Mouse (Mus musculus): ENCODE results near the gene Rab3il1. TPM values are rescaled to one million over a fixed set of nuclear protein-coding genes. Genes with fewer than 3 reads are reported as not detected.

Rab3il1 gene
- total RNA-seq, 1 experiment from 2014 or later, result 5.8 TPM

DNA sequence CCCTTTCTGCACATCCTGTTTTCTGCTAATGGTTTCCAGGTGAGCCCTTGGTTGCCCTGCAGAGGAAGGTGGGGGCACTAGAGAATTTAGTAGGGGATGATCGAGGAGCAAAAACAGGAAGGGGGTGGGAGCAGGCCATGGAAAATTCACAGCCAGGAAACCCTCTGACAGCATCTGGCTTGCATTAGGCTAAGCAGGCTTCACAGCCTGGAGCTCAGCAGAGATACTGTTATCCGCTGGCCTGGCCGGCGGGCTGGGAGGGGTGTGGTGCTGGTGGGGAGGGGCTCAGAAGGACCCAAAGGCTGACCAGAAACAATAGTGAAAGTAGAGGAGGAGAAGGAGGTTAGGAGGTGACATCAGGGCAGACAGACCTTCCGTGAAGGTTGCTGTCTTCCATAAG is 12.4 kb downstream of the Rab3il1 start:
- no peak for DNase-seq

DNA sequence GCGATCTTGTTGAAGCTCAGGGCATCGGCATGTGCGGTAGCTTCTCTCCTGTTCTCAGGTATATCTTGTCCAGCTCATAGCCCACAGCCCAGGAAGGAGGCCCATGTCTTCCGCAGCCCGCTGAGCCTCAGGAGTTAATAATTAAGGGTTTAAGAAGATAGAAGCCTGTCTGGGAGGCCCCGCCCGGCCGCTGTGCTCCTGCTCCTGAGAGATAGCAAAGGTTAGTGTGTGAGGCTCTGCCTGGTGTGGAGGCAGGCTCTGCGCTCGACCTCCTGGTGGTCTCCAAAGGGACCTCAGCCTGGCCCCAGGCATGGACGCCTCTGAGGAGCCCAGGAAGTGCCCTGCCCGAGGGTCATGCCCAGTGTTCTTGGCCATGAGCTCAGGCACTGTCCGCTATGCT is 13.4 kb downstream of the Rab3il1 start:
- DNase-seq, result no peak

DNA sequence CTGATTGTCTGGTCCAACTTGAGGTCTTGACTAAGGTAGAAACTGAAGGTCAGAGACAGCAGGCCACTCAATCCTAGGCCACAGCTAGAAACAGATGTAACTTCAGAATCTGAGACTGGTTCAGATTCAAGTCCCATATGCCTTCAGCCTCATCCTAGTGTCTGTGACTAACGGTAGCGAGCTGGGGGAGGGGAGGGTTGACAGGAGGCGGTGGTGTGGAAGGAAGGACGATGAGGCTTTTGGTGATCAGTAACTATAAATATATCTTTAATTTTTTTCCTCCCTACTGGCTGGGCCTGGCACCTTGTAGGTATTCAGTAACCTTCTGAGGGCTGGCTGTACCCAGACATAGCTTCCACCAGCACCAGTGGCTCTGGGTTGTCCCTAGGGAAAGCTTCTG is 14.0 kb downstream of the Rab3il1 start:
- no peak for DNase-seq

DNA sequence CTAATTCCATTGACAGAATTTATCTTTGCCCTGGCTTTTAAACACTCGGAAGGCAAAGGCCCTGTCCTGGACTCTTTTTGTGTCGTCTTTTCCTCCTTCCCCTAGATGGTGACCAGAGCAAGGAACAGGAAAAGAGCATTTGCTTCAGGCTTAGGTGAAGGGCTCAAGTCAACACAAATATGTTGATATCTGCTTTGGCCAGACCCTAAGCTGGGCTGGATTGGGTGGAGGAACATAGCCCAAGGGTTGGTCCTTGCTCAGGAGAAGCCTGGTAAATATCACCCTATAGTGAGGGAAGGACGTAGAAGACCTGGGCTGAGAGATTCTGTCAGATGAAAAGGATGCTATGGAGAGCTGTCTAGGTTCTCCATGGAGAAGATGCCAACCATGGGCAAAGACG is 14.7 kb downstream of the Rab3il1 start:
- DNase-seq, result no peak

DNA sequence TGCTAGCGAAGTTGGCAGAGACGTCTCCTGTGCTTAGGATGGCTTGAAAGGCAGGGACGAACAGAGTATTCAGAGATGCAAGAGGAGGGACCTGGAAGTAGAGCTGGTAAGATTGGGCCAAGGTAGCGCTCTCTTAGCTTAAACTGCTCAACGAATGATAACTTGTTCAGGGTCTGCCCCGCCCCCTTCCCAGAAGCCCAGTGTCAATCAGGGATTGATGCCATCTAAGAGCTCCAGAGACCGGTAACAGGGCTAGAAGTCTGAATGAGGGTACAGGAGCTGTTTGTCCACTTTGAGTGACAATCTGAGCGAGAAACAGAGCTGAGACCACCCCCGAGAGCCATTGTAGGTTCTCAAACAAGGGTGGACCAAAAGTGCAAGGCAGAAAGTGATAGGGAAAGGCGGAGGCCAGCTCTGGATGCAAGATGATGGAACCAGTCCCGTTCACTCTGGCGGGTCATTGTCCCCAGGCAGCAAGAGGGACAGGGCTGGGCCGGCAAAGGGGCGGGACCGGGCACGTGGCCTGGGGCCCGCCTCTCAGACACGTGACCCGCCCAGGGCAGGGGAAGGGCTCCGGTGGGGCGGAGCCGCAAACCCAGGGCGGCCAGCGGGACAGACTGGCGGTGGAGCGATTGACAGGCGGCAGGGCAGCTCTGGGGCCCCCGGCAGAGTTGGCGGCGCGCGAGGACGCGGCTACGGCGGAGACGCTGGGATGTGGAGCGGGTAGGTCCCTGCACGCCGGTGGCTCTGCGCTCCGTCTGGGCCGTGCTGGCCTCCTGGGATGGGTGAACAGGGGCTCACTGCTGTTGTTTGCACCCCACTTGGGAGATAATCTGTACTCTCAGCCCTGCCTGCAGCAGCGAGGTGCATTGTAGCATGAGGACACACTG is 16.4 kb downstream of the Rab3il1 start:
- DNase-seq, result peak; percentile 95

DNA sequence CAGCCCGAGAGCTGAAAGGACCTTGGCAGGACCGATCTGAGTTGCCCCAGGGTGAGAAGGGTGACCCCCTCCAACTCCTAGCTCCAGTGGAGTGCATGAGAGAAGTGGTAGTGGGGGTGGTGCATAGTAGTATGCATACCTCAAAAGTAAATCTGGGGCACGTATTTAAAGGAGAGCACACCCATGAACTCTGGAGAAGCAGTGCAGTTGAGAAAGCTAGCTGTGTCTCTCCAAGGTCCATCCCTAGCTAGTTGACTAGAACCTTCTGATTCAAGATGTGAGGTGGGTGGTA is 17.0 kb downstream of the Rab3il1 start:
- DNase-seq, result no peak

DNA sequence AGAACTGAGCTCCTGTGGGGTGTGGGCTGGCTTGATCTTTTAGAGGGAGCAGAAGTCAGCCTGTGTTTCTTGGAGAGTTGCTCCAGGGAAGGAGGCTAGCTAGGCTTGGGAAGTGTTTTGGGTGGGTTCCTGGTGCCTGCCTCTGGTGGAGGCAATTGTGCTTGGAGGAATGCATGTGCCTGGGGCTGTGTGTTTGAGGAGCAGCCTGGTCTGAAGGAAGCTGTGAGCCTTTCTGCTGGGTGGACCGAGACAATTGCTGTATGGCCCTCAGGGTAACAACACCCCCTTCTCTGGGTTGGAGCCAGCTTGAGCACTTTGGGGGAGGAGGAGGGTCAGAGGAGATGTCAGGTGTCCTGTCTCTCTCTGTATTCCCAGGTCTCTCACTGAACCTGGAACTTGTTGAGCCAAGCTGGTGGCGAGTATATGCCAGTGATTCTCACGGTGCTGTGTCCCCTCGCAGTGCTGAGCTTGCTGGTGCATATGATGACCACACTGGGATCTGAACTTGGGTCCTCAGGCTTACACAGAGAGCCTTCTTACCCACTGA is 17.8 kb downstream of the Rab3il1 start:
- no peak for DNase-seq

DNA sequence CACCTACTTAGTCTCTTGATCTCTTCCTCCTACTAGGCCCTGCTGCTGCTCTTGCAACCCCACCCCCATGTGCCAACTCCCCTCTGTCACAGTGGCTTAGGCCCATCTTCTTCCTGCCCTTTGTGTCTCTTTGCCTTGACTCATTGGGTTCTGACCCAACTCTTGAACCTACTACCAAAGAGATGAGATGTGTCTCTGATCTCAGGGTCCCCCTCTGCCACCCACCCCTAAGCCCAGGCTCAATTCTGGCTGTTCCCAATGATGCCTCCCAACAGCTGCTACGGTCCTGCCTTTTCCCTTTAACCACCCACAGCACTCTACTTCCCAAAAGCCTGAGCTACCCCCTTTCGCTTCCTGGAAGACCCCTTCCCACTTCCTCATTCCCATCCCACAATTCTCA is 20.5 kb downstream of the Rab3il1 start:
- no peak for DNase-seq

DNA sequence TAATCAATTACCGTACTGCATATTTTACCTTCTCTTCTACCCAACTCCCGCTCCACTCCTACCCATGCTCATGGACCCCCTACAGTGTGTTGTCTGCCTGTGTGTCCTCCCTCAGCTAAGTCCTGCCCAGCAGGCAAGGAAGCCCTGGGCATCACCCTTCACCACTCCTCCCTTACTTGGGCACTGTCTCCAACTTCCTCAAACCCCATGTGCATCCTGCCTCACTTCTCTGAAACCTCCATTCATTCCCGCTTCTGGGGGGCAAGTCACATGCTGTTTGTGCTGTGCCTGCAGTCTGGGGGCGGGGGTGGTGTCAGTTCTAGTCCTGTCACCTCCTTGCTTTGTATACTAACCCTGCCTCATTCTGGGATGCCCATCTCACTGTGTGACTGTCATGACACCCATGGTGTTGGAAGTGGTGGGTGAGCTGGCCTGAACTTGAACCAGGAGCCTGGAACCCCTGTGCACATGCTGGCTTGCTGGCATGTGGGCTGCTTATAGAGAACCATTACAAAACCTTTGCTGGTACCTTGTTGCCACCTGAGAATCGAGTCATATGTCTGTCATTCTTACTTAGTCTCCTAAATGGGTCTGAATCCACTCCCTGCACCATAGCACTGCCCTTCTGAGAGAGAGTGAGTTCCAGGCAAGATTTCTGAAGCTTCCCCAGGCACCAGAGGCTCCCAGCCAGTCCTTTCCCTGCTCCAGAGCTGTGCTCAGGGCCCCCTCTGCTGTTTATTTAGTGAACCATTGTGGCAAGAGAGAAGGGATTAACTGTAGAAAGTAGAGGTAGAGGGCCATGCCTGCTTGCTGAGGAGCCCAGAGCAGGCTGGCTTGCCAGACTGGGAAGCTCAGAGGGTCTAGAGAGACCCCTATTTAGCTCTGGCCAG is 21.2 kb downstream of the Rab3il1 start:
- DNase-seq, result no peak

DNA sequence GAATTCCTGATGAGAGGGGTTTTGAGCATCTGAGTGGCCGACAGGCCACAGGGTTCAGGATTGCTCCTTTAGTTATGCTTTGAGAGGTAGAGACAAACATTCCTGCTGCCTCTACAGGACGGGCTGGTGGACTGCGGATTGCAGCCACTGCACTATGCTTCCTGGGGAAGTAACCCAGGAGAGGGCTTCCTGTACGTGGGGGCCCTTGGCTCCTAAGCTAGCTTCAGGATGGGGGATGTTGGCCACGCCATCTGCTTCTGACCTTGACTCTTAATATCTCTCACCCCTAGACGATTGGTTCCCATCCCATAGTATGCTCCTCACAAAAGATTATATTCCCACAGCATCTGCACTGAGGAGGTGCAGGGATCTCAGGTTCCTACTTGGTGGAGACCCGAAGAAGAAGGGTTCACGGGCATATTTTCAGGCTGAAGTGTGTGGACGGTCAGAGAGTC is 21.9 kb downstream of the Rab3il1 start:
- DNase-seq, result no peak

DNA sequence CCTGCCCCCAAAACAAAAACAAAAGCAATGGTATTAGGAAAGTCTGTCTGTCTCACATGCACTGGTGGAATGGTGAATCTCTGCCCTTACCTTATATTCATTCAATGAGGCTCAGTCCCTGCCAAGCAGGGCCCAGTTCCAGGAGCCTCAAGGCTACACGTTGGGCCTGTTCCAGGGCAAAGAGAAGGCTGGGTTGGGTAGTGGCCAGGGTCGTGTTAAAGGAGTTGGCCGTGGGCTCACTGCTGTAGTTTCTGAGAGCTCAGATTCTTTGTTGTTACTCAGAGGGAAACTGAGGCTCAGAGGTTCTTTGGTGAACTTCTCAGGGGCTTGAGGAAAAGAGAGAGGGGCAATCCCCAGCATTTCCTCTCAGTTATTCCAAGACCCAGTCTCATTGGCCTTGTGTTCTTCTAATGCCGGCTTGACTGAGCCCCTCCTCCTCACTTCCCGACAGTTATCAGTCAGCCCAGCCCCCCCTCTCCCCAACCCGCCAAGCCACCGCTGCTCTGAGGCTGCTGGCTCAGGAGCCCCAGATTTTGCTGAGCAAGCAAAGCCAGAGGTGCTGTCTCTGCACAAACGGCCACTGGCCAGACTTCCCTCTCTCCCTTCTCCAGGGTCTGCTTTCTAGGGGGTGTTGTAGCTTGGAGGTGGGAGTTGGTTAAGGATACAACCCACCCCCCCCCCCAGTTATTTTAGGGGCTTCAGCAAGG is 23.9 kb downstream of the Rab3il1 start:
- peak; percentile 87 for DNase-seq

DNA sequence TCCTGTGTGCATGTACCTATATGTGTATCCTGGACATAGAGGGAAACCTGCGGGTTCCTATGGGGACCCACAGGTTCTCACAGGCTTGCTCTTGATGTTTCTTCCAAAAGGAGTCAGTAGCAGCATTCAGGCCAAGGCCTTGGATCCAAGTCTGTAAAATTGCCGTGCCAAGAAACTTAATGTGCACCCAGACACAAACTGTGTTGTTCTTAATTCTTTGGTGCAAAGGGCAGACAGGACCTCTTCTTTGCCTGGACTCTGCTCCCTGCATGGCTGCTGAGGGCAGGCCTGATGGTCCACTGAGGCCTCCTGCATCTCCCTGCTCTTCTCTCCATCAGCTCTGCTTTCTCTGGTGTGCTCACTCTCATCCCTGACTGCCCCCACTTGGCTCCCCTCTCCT is 28.3 kb downstream of the Rab3il1 start:
- no peak for DNase-seq

DNA sequence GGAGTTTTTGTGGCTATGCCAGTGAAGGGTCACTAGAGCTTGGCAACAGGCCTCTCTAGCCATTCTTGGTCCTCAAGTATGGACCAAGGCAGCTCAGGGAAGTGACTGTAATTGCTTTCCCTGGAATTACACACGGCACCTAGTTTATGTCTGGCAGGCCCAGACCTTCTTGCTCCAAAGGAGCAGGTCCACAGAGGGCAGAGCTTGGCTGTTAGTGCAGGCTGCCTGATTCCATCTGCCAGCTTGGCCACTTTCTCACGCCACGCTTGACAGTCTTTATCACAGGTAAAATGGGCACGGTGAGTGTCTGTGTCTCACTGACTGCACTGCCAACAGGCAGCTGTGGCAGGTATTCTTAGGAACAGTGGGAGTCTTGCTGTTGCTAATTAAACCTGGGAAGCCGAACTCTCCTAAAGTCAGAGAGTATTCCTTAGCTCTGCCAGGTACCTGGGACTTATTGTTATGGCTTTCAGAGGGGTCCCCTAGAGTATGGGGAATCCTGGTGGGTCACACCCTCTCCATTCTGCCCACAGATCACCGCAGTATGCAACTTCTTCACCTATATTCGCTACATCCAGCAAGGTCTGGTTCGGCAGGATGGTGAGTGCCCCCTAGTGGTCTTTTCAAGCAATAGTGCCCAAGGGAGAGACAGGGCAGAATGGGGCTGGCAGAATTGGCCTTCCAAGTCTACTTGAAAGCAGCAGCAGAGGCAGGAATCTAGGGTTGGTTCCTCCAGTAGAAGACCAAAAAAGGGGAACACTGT is 31.9 kb downstream of the Rab3il1 start:
- DNase-seq, result peak; percentile 54

DNA sequence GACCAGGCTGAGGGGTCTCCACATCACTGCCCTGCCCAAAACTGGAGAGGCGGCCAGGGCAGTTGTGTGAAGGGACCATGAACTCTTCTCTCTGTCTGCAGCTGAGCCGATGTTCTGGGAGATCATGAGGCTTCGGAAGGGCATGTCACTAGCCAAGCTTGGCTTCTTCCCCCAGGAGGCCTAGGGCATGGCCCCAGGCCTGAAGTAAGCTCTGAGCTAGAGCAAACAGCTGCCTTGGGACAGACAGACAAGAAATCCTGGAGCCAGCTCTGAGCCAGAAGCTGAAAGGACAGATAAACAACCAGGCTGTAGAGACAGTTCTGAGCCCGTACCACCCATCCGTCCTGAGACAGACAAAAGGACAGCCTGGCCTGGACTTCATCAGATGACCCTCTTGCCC is 32.9 kb downstream of the Rab3il1 start:
- no peak for DNase-seq

DNA sequence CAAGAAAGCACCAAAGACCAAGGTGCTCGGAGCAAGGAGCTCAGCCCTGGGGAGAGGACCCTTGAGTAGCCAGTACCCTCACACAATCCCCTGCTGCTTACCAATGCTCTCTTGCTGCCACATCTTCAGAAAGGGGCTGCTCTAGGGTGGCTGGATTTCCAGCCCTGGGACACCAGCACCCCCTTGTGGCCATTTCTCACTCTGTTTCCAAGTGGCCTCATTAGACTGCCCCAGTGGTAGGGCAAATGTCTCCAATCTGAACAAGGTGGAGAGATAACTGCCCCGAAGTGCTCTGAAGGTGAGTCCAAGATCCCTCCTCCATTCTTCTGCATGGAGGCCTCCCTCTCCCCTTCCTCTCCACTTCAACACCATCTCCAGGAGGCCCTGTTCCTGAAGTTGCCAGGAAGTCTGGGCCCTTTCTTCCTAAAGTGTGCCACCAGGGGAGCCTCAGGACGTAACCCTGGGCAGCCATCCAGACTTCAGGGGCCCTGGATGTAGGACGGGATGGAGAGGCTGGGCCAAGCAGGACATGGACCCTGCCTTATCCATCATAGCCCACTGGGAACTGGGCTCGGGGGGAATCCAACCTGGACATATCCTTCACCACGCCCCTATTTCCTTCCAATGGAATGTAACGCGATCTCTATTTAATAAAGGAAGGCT is 33.4 kb downstream of the Rab3il1 start:
- peak; percentile 86 for DNase-seq

DNA sequence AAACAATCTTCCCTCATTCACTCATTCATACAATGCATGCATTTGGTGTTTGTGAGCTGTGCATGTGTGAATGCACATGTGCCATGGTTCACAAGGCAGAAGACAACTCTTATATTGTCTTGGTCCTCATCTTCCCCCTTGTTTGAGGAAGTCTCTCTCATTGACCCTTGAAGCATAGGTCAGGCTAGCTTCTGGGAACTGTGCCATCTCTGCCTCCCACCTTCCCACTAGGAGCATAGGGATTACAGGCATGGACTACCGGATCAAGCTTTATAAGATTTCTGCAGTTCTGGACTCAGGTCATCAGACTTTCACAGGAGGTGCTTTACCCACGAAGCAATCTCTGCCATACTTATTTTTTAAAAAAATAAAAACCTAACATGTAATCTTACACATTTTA is 36.1 kb downstream of the Rab3il1 start:
- DNase-seq, result no peak

DNA sequence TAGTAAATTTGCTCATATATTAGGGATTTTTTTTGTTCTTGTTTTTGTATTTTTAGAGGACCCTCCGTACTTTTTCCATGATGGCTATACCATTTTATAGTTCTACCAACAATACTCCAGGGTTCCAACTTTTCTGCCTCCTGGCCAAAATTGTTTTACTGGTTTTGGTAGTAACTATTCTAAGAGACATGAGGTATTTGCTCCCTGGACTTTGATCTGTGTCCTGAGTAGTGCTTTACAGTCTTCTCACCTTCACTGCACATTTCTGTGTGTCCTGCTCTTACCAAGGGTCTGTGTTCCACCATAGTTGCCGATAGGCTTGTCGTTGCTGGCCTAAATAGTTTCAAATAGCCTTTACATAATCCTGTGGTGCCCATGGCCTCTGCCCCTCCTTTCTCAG is 36.9 kb downstream of the Rab3il1 start:
- DNase-seq, result no peak

DNA sequence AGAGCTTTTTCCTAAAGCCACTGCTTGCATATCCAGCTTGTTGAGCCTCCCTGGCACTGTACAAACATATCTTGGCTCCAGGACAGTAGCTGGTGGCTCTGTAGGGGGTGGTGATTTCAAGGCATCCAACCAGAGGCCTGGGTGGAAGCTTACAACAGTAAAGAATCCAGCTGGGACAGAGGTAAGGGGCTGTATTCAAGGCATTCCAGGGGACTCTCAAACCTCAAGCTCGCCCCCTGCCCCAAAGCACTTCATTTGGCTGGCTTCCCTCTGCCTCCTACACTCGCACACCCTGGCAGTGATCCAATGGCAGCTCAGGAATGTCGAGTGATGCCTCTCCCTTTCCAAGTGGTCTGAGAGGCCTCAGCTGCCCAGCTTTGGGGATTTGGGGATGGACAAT is 37.4 kb downstream of the Rab3il1 start:
- no peak for DNase-seq

DNA sequence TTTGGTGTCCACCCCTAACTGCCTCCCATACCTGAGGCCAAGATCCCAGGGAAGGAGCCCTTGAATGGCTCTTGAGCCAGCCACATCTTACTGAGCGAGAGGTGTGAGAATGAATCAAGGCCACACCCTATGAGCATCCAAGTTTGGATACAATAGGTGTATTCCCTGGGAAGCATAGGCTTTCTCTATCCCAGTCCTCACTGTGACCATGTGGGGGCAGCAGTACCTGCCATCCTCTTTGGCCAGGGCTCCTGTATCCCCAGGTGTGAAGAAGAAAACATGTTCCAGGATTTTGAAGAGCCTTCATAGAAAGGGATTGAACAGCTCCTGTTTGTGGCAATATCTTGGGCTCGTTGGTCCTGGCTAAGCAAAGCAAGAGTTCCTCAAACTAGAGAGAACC is 38.1 kb downstream of the Rab3il1 start:
- no peak for DNase-seq

DNA sequence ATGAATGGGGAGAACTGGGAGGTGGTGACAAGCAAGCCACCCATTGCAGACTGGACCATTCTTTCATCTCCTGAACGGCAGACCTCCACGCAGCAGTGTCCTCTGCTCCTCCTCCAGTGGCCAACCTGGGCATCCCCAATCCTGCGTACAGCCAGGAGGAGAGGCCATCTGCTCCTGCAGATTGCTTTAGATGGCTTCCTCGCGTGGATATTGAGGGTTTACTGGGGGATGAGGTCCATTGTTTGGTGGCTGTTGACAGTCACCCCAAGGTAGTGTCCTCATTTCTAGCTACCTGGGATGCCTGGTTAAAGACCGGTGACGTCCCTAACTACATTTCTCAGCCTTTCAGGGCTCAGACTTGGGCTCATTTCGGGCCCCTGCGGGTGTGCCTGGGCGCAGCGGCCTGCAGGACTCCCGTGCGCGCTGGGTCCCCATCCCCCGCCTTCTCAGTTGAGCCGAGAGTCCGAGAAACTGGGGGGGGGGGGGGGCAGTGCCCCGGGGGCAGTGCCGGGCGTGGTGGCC is 39.5 kb downstream of the Rab3il1 start:
- no peak for DNase-seq

Measured in adrenal gland, postnatal 25 days (tissue).